Mouse (Mus musculus): ENCODE measurements at regions not wholly inside any gene's neighbourhood (a gene's known extent, or its start where the extent isn't known, plus 50 kb on each side); places are given as distances from the start of the nearest gene placed in this dataset.
A peak's percentile ranks its signal among the peaks of the same experiment; 100 is the strongest.

GRCm38 (mm10) chr9:122625081-122625480 is 122.1 kb upstream of the Topaz1 start:
- no peak for DNase-seq (ENCODE audit: low spot score)

GRCm38 (mm10) chr9:122626346-122626745 is 120.8 kb upstream of the Topaz1 start:
- no peak for DNase-seq (ENCODE audit: low spot score)

- DNase-seq (ENCODE audit: low spot score), result no peak
These were observed 117.8 kb upstream of the Topaz1 start for GRCm38 (mm10) chr9:122629171-122629904.

- DNase-seq (ENCODE audit: low spot score), result no peak
These were observed 115.4 kb upstream of the Topaz1 start for GRCm38 (mm10) chr9:122631793-122632192.

GRCm38 (mm10) chr9:122633484-122633883 is 113.7 kb upstream of the Topaz1 start:
- no peak for DNase-seq (ENCODE audit: low spot score)

- DNase-seq (ENCODE audit: low spot score), result peak; percentile 38
These were observed 111.8 kb upstream of the Topaz1 start for GRCm38 (mm10) chr9:122635138-122635964.

GRCm38 (mm10) chr9:122637591-122637990 is 109.6 kb upstream of the Topaz1 start:
- no peak for DNase-seq (ENCODE audit: low spot score)

GRCm38 (mm10) chr9:122639239-122639638 is 107.9 kb upstream of the Topaz1 start:
- peak; percentile 45 for DNase-seq (ENCODE audit: low spot score)

- DNase-seq (ENCODE audit: low spot score), result no peak
These were observed 104.2 kb upstream of the Topaz1 start for GRCm38 (mm10) chr9:122642913-122643312.

- no peak for DNase-seq (ENCODE audit: low spot score)
These were observed 101.6 kb upstream of the Topaz1 start for GRCm38 (mm10) chr9:122645569-122645968.

GRCm38 (mm10) chr9:122650862-122651261 is 96.3 kb upstream of the Topaz1 start:
- DNase-seq (ENCODE audit: low spot score), result no peak

GRCm38 (mm10) chr9:122655583-122655982 is 91.6 kb upstream of the Topaz1 start:
- peak; percentile 11 for DNase-seq (ENCODE audit: low spot score)

- DNase-seq (ENCODE audit: low spot score), result no peak
These were observed 87.1 kb upstream of the Topaz1 start for GRCm38 (mm10) chr9:122660050-122660449.

- DNase-seq (ENCODE audit: low spot score), result no peak
These were observed 80.0 kb upstream of the Topaz1 start for GRCm38 (mm10) chr9:122666978-122667645.

- DNase-seq (ENCODE audit: low spot score), result no peak
These were observed 79.5 kb upstream of the Topaz1 start for GRCm38 (mm10) chr9:122667646-122667981.

- no peak for DNase-seq (ENCODE audit: low spot score)
These were observed 73.4 kb upstream of the Topaz1 start for GRCm38 (mm10) chr9:122673777-122674176.

GRCm38 (mm10) chr9:122678001-122678696 is 69.0 kb upstream of the Topaz1 start:
- no peak for DNase-seq (ENCODE audit: low spot score)

- peak; percentile 5 for DNase-seq (ENCODE audit: low spot score)
These were observed 60.0 kb upstream of the Topaz1 start for GRCm38 (mm10) chr9:122687170-122687569.

GRCm38 (mm10) chr9:122691879-122692278 is 55.3 kb upstream of the Topaz1 start:
- DNase-seq (ENCODE audit: low spot score), result no peak

- DNase-seq (ENCODE audit: low spot score), result no peak
These were observed 51.4 kb upstream of the Topaz1 start for GRCm38 (mm10) chr9:122695724-122696123.

Data from lung, postnatal 25 days (tissue).